27 mouse cellular contexts compared by ENCODE assay signal in genomic region chr3:145115169-145115568, GRCm38 (mm10). TPM values are rescaled to one million over a fixed set of nuclear protein-coding genes. Genes with fewer than 3 reads are reported as not detected.
DNase-seq lines count a peak whose midpoint lies in the region; ATAC-seq and TF ChIP-seq lines count a peak whose summit lies in the region.
"Had no signal": no experiment of that assay in that cellular context is flagged by ENCODE, and none has a peak within 500 bp of the region (broad histone marks: within the 10 kb centered on the region; RNA-seq: fewer than 3 reads in every experiment).

No protein-coding gene starts in this region.

- no peaks in the 10 kb centered on the region for H3K27me3 ChIP-seq in megakaryocyte, embryonic 14.5 days (replicated peaks)
- no peaks in the 10 kb centered on the region for H3K27me3 ChIP-seq in liver, embryonic 14.5 days (ENCODE audit: control insufficient read depth, insufficient read depth, low read length)
- H3K27me3 ChIP-seq: forebrain, embryonic 13.5 days; heart, embryonic 12.5 days; heart, embryonic 15.5 days; hindbrain, embryonic 13.5 days had no signal

- H3K9me3 ChIP-seq in megakaryocyte, embryonic 14.5 days, result no peaks in the 10 kb centered on the region
- H3K9me3 ChIP-seq in liver, embryonic 14.5 days (ENCODE audit: control insufficient read depth, low read length), result no peaks in the 10 kb centered on the region
- H3K9me3 ChIP-seq: forebrain, embryonic 10.5 days; forebrain, embryonic 13.5 days; heart, embryonic 12.5 days; heart, embryonic 15.5 days; hindbrain, embryonic 10.5 days; hindbrain, embryonic 13.5 days had no signal

- no peak for ATAC-seq in megakaryocyte, adult 5-6 weeks (ENCODE audit: poor library complexity, severe bottlenecking)
- no peak for ATAC-seq in liver, embryonic 14.5 days (ENCODE audit: insufficient read depth)
- ATAC-seq: forebrain, embryonic 13.5 days; forebrain, embryonic 16.5 days; hindbrain, embryonic 16.5 days had no signal

- no peak overlapping the region for H3K9ac ChIP-seq in liver, embryonic 14.5 days (replicated peaks)
- H3K9ac ChIP-seq: forebrain, embryonic 13.5 days; heart, embryonic 12.5 days; heart, embryonic 15.5 days; hindbrain, embryonic 13.5 days had no signal

- DNase-seq in heart, adult 11 months, result peak; percentile 76
- DNase-seq in heart, adult 8-10 months (ENCODE audit: low spot score), result no peak
- peak in 1 of 3 experiments; percentile 3 for DNase-seq in liver, embryonic 14.5 days (ENCODE audit: low read depth in 3 of 3, low spot score in 3 of 3)
- no peak for DNase-seq in retina, embryonic 14.5 days (ENCODE audit: low spot score)
- DNase-seq in lung, postnatal 25 days (ENCODE audit: low spot score), result no peak
- no peak for DNase-seq in lung, adult 18-20 months
- DNase-seq: adrenal gland, adult 2 months; adrenal gland, postnatal 25 days; cerebellum, adult 18-20 months; cerebellum, adult 9-10 months; cerebellum, postnatal 14 days; gastrocnemius, postnatal 10 days; gastrocnemius, postnatal 36 days; heart, postnatal 10 days; heart, postnatal 36 days had no signal

- peaks cover 35% of the 10 kb centered on the region for H3K4me1 ChIP-seq in megakaryocyte, embryonic 14.5 days
- peaks cover 5 to 12% of the 10 kb centered on the region in 2 experiments; a peak in 1 of 4 replicates for H3K4me1 ChIP-seq in liver, embryonic 14.5 days (replicated peaks; ENCODE audit: control insufficient read depth in 2 of 2, insufficient read depth in 2 of 2, low read length in 1 of 2)

- peak overlapping the region; percentile 29 for H3K4me3 ChIP-seq in megakaryocyte, embryonic 14.5 days (replicated peaks)
- no peak overlapping the region for H3K4me3 ChIP-seq in liver, embryonic 14.5 days (ENCODE audit: insufficient read depth in 1 of 2, low read depth in 2 of 2, low read length in 2 of 2)
- H3K4me3 ChIP-seq: forebrain, embryonic 10.5 days; forebrain, embryonic 13.5 days; heart, embryonic 12.5 days; heart, embryonic 15.5 days; hindbrain, embryonic 10.5 days; hindbrain, embryonic 13.5 days had no signal

- H3K4me2 ChIP-seq in liver, embryonic 14.5 days (ENCODE audit: low read depth), result no peak overlapping the region
- H3K4me2 ChIP-seq: forebrain, embryonic 13.5 days; heart, embryonic 12.5 days; heart, embryonic 15.5 days; hindbrain, embryonic 13.5 days had no signal

- peak; percentile 10; the same call in 1 of the 2 replicates for TF ChIP-seq CTCF in liver, embryonic 14.5 days (IDR thresholded peaks at IDR 0.05; ENCODE audit: low read depth)

- no peaks in the 10 kb centered on the region for H3K36me3 ChIP-seq in megakaryocyte, embryonic 14.5 days (replicated peaks; ENCODE audit: low read length)
- H3K36me3 ChIP-seq in liver, embryonic 14.5 days (replicated peaks; ENCODE audit: control insufficient read depth, insufficient read depth, low read depth), result no peaks in the 10 kb centered on the region
- H3K36me3 ChIP-seq: forebrain, embryonic 10.5 days; heart, embryonic 12.5 days; heart, embryonic 15.5 days; hindbrain, embryonic 10.5 days; hindbrain, embryonic 13.5 days had no signal

- H3K27ac ChIP-seq in liver, embryonic 14.5 days, result no peak overlapping the region
- H3K27ac ChIP-seq: forebrain, embryonic 10.5 days; forebrain, embryonic 13.5 days; heart, embryonic 15.5 days; hindbrain, embryonic 10.5 days; hindbrain, embryonic 13.5 days had no signal

- WGBS in liver, embryonic 14.5 days (ENCODE audit: insufficient replicate concordance), result 49% methylated on average over 2 of the region's 2 CpGs

- TF ChIP-seq EP300 in liver, embryonic 14.5 days (IDR thresholded peaks at IDR 0.05; ENCODE audit: low read depth), result 0 out of 2 replicates have a peak, but pooled peaks have one; percentile 23

RNA-seq across cellular contexts. Expression of gene Odf2l, which starts 3.2 kb away (rescaled TPM):
- total RNA-seq in heart, adult 8-10 months (2022), result 10 to 100 TPM in 3 of 4 experiments, 1 to 10 TPM in 1; 5.7 to 14.7 (median 12.6) TPM
- 0.63 TPM in 1 of 2 replicates, not detected in the other for polyA plus RNA-seq in megakaryocyte, embryonic 14.5 days (2012; ENCODE audit: insufficient read depth, low replicate concordance)
- 10.8 and 19.6 TPM in 2 replicates for total RNA-seq in megakaryocyte, adult 5-6 weeks (2015)
- total RNA-seq in megakaryocyte, adult 5-6 weeks (2017), result 15.0 and 17.3 TPM in 2 replicates
- polyA plus RNA-seq in liver, embryonic 14.5 days (2012; rRNA removed), result 3.9 and 5.6 TPM in 2 replicates
- 4.9 and 7.6 TPM in 2 replicates for polyA plus RNA-seq in liver, embryonic 14.5 days (2014; fragmentation: Nextera tagmentation; extraction: Ambion mirVana)

RNA-seq across cellular contexts. Expression of gene Clca2, which starts 15.9 kb away (rescaled TPM):
- total RNA-seq in heart, adult 8-10 months (2022), result under 1 TPM in 2 of 4 experiments, not detected in 2; 0.05 to 0.22 TPM
- polyA plus RNA-seq in megakaryocyte, embryonic 14.5 days (2012; ENCODE audit: insufficient read depth, low replicate concordance), result not detected in 2 replicates
- total RNA-seq in megakaryocyte, adult 5-6 weeks (2015), result not detected in 2 replicates
- not detected in 2 replicates for total RNA-seq in megakaryocyte, adult 5-6 weeks (2017)
- polyA plus RNA-seq in liver, embryonic 14.5 days (2012; rRNA removed), result not detected in 2 replicates
- polyA plus RNA-seq in liver, embryonic 14.5 days (2014; fragmentation: Nextera tagmentation; extraction: Ambion mirVana), result not detected in 2 replicates
- total RNA-seq: adrenal gland, adult 2 months; adrenal gland, postnatal 25 days; ES-E14; granulocyte monocyte progenitor cell, adult 5-6 weeks had no signal
- polyA plus RNA-seq: forebrain, embryonic 13.5 days; hindbrain, embryonic 16.5 days had no signal
